In the genomic region with DNA sequence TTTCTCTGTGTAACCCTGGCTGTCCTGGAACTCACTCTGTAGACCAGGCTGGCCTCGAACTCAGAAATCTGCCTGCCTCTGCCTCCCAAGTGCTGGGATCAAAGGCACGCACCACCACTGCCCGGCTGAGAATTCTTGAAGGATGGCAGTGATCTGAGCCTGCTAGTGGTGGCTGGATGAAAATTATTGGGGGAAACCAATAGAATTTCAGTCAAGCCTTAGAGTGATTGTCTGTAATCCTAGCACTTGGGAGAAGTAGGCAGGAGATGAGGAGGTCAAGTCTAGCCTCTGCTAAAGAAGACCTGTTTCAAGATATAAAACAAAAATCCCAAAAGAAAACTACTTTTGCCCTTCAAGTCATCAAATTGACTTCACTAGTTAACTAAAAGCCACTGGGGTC, we compare ENCODE assay signal across 8 mouse cellular contexts. TPM values are rescaled to one million over a fixed set of nuclear protein-coding genes. Genes with fewer than 3 reads are reported as not detected.
A peak's percentile ranks its signal among the peaks of the same experiment; 100 is the strongest.
DNase-seq lines count a peak whose midpoint lies in the region; ATAC-seq and TF ChIP-seq lines count a peak whose summit lies in the region.

No protein-coding gene starts in this region.

- H3K4me3 ChIP-seq in kidney, postnatal 0 days (replicated peaks; ENCODE audit: low read depth, low read length), result no peak overlapping the region
- H3K4me3 ChIP-seq in limb, embryonic 11.5 days (ENCODE audit: low read depth, low read length), result no peak overlapping the region
- peak overlapping the region; percentile 54 for H3K4me3 ChIP-seq in myocyte

- TF ChIP-seq CTCF in kidney, postnatal 0 days (IDR thresholded peaks at IDR 0.05; ENCODE audit: low read depth), result no peak

- H3K9ac ChIP-seq in kidney, postnatal 0 days (ENCODE audit: low read depth, low read length), result no peak overlapping the region
- H3K9ac ChIP-seq in limb, embryonic 11.5 days (ENCODE audit: low read length), result no peak overlapping the region

- no peaks in the 10 kb centered on the region for H3K27me3 ChIP-seq in kidney, postnatal 0 days (ENCODE audit: insufficient read depth, low read length)
- H3K27me3 ChIP-seq in limb, embryonic 11.5 days (ENCODE audit: control insufficient read depth, insufficient read depth, low read length), result no peaks in the 10 kb centered on the region
- H3K27me3 ChIP-seq in myocyte (ENCODE audit: control insufficient read depth, insufficient read depth, insufficient read length), result no peaks in the 10 kb centered on the region

- no peak overlapping the region for H3K4me2 ChIP-seq in kidney, postnatal 0 days (ENCODE audit: low read length)
- H3K4me2 ChIP-seq in limb, embryonic 11.5 days (ENCODE audit: low read depth, severe bottlenecking), result no peak overlapping the region
- no peak overlapping the region for H3K4me2 ChIP-seq in myocyte (ENCODE audit: low read depth)

- 0 out of 2 replicates have a peak, but pooled peaks cover 6% of the 10 kb centered on the region for H3K4me1 ChIP-seq in kidney, postnatal 0 days (replicated peaks; ENCODE audit: insufficient read depth, low read length)
- H3K4me1 ChIP-seq in limb, embryonic 11.5 days (ENCODE audit: control insufficient read depth, insufficient read depth, low read length), result peaks cover 9% of the 10 kb centered on the region

- no peak overlapping the region for H3K27ac ChIP-seq in kidney, postnatal 0 days
- H3K27ac ChIP-seq in limb, embryonic 11.5 days (replicated peaks; ENCODE audit: low read depth, low read length), result no peak overlapping the region

- DNase-seq in kidney, postnatal 0 days (ENCODE audit: low spot score), result no peak
- DNase-seq in kidney, adult 11 months, result no peak
- DNase-seq in limb, embryonic 11.5 days (ENCODE audit: low spot score), result no peak
- no peak for DNase-seq in Muller cell, postnatal 12 days (ENCODE audit: inconsistent ontology term)
- no peak for DNase-seq in adrenal gland, adult 18-20 months (ENCODE audit: low spot score in 2 of 2)
- DNase-seq in gastrocnemius, postnatal 4 days (ENCODE audit: low spot score in 2 of 2), result no peak

- H3K79me2 ChIP-seq in myocyte (ENCODE audit: control insufficient read depth, insufficient read depth), result peaks cover 35% of the 10 kb centered on the region

- no peaks in the 10 kb centered on the region for H3K9me3 ChIP-seq in kidney, postnatal 0 days (replicated peaks; ENCODE audit: low read length)
- H3K9me3 ChIP-seq in limb, embryonic 11.5 days (ENCODE audit: control insufficient read depth, low read length), result no peaks in the 10 kb centered on the region

- TF ChIP-seq POLR2A in myocyte (IDR thresholded peaks at IDR 0.05; ENCODE audit: insufficient read length, low read depth), result no peak

- H3ac ChIP-seq in myocyte (ENCODE audit: control insufficient read depth, insufficient read length), result peak overlapping the region; percentile 62

- 0 out of 2 replicates have a peak, but pooled peaks cover 7% of the 10 kb centered on the region for H3K36me3 ChIP-seq in kidney, postnatal 0 days (ENCODE audit: insufficient read depth, low read length)
- H3K36me3 ChIP-seq in limb, embryonic 11.5 days (ENCODE audit: control insufficient read depth, insufficient read depth, low read length), result peaks cover 15% of the 10 kb centered on the region; the same call in 1 of the 2 replicates
- H3K36me3 ChIP-seq in myocyte (ENCODE audit: control insufficient read depth, insufficient read depth), result peaks cover 10% of the 10 kb centered on the region

- ATAC-seq in kidney, postnatal 0 days (replicated peaks; ENCODE audit: low FRiP score, low read depth), result peak; percentile 10; the same call in 1 of the 2 replicates
- ATAC-seq in erythroid progenitor cell, adult 5-6 weeks (replicated peaks; ENCODE audit: low FRiP score, poor library complexity, severe bottlenecking), result peak; percentile 43
- 0 out of 2 replicates have a peak, but pooled peaks have one; percentile 10 for ATAC-seq in limb, embryonic 11.5 days (ENCODE audit: insufficient number of reproducible peaks, low FRiP score, low TSS enrichment, low read depth)

- WGBS in kidney, postnatal 0 days, result 89% methylated on average over 3 of the region's 3 CpGs
- WGBS in limb, embryonic 11.5 days, result 85% methylated on average over 3 of the region's 3 CpGs

TF ChIP-seq in myocyte, 11 proteins besides CTCF, POLR2A, EP300 and RAD21:
- TF ChIP-seq USF1 (IDR thresholded peaks at IDR 0.05; ENCODE audit: low read depth) (no peak), POLR2AphosphoS2 (IDR thresholded peaks at IDR 0.05; ENCODE audit: insufficient read length, low read depth) (no peak), E2F4 (IDR thresholded peaks at IDR 0.05; ENCODE audit: insufficient read depth) (no peak)

RNA-seq across cellular contexts. Expression of gene Farsa, which starts 0.4 kb away (rescaled TPM):
- polyA plus RNA-seq in kidney, postnatal 0 days (2015; fragmentation: Nextera tagmentation; extraction: Ambion mirVana), result 68.2 and 74.7 TPM in 2 replicates
- total RNA-seq in erythroid progenitor cell, adult 5-6 weeks (2015; ENCODE audit: low replicate concordance), result 11.2 and 19.7 TPM in 2 replicates
- total RNA-seq in erythroid progenitor cell, adult 5-6 weeks (2017; ENCODE audit: low replicate concordance), result 29.4 and 35.6 TPM in 2 replicates
- polyA plus RNA-seq in limb, embryonic 11.5 days (2014; fragmentation: Nextera tagmentation; extraction: Ambion mirVana), result 99.9 and 105 TPM in 2 replicates
- polyA plus RNA-seq in myocyte (2012; fragmentation: generic; extraction: Trizol), result 73.3 TPM
- 10 to 100 TPM; 58.8 to 69.6 TPM for total RNA-seq in adrenal gland, adult 18-20 months (2021)
- 10 to 100 TPM; 37.2 to 41.3 TPM for total RNA-seq in gastrocnemius, postnatal 4 days (2021)

RNA-seq across cellular contexts. Expression of gene Calr, which starts 9.7 kb away (rescaled TPM):
- 644 and 753 TPM in 2 replicates for polyA plus RNA-seq in kidney, postnatal 0 days (2015; fragmentation: Nextera tagmentation; extraction: Ambion mirVana)
- total RNA-seq in erythroid progenitor cell, adult 5-6 weeks (2015; ENCODE audit: low replicate concordance), result 261 and 337 TPM in 2 replicates
- total RNA-seq in erythroid progenitor cell, adult 5-6 weeks (2017; ENCODE audit: low replicate concordance), result 660 and 677 TPM in 2 replicates
- 854 and 918 TPM in 2 replicates for polyA plus RNA-seq in limb, embryonic 11.5 days (2014; fragmentation: Nextera tagmentation; extraction: Ambion mirVana)
- 385 TPM for polyA plus RNA-seq in myocyte (2012; fragmentation: generic; extraction: Trizol)
- total RNA-seq in adrenal gland, adult 18-20 months (2021), result 100 to 1,000 TPM; 606 to 686 TPM
- 100 to 1,000 TPM; 339 to 368 TPM for total RNA-seq in gastrocnemius, postnatal 4 days (2021)

RNA-seq across cellular contexts. Expression of gene Syce2, which starts 15.5 kb away (rescaled TPM):
- 43.0 and 45.7 TPM in 2 replicates for polyA plus RNA-seq in kidney, postnatal 0 days (2015; fragmentation: Nextera tagmentation; extraction: Ambion mirVana)
- total RNA-seq in erythroid progenitor cell, adult 5-6 weeks (2015; ENCODE audit: low replicate concordance), result 65.2 and 133 TPM in 2 replicates
- total RNA-seq in erythroid progenitor cell, adult 5-6 weeks (2017; ENCODE audit: low replicate concordance), result 9.2 and 29.9 TPM in 2 replicates
- 86.5 and 89.0 TPM in 2 replicates for polyA plus RNA-seq in limb, embryonic 11.5 days (2014; fragmentation: Nextera tagmentation; extraction: Ambion mirVana)
- polyA plus RNA-seq in myocyte (2012; fragmentation: generic; extraction: Trizol), result 2.3 TPM
- total RNA-seq in adrenal gland, adult 18-20 months (2021), result 1 to 10 TPM; 6.9 to 9.4 TPM
- total RNA-seq in gastrocnemius, postnatal 4 days (2021), result 10 to 100 TPM; 15.3 to 18.0 TPM

RNA-seq across cellular contexts. Expression of gene Rad23a, which starts 16.0 kb away (rescaled TPM):
- polyA plus RNA-seq in kidney, postnatal 0 days (2015; fragmentation: Nextera tagmentation; extraction: Ambion mirVana), result 97.1 and 98.9 TPM in 2 replicates
- 273 and 355 TPM in 2 replicates for total RNA-seq in erythroid progenitor cell, adult 5-6 weeks (2015; ENCODE audit: low replicate concordance)
- 296 and 306 TPM in 2 replicates for total RNA-seq in erythroid progenitor cell, adult 5-6 weeks (2017; ENCODE audit: low replicate concordance)
- 93.1 and 93.4 TPM in 2 replicates for polyA plus RNA-seq in limb, embryonic 11.5 days (2014; fragmentation: Nextera tagmentation; extraction: Ambion mirVana)
- 139 TPM for polyA plus RNA-seq in myocyte (2012; fragmentation: generic; extraction: Trizol)
- total RNA-seq in adrenal gland, adult 18-20 months (2021), result 100 to 1,000 TPM; 109 to 113 TPM
- total RNA-seq in gastrocnemius, postnatal 4 days (2021), result 100 to 1,000 TPM; 121 to 123 TPM

RNA-seq across cellular contexts. Expression of gene Gadd45gip1, which starts 25.1 kb away (rescaled TPM):
- polyA plus RNA-seq in kidney, postnatal 0 days (2015; fragmentation: Nextera tagmentation; extraction: Ambion mirVana), result 51.0 and 54.3 TPM in 2 replicates
- 6.7 and 7.6 TPM in 2 replicates for total RNA-seq in erythroid progenitor cell, adult 5-6 weeks (2015; ENCODE audit: low replicate concordance)
- 11.3 and 16.4 TPM in 2 replicates for total RNA-seq in erythroid progenitor cell, adult 5-6 weeks (2017; ENCODE audit: low replicate concordance)
- 45.0 and 46.7 TPM in 2 replicates for polyA plus RNA-seq in limb, embryonic 11.5 days (2014; fragmentation: Nextera tagmentation; extraction: Ambion mirVana)
- 21.8 TPM for polyA plus RNA-seq in myocyte (2012; fragmentation: generic; extraction: Trizol)
- 10 to 100 TPM; 62.0 to 71.1 TPM for total RNA-seq in adrenal gland, adult 18-20 months (2021)
- total RNA-seq in gastrocnemius, postnatal 4 days (2021), result 10 to 100 TPM; 33.3 to 36.0 TPM
